Mouse (Mus musculus): ENCODE measurements around the gene Cggbp1. TPM values are rescaled to one million over a fixed set of nuclear protein-coding genes. Genes with fewer than 3 reads are reported as not detected.
"Not testable (repeated sequence)": the region's sequence is repeated elsewhere in the genome, so short reads cannot be mapped to it uniquely, and the experiment has no call there.

Cggbp1 gene
- polyA plus RNA-seq, 1 experiment: 11.7 TPM

- H3K27me3 ChIP-seq (replicated peaks): no peaks in the 10 kb centered on the region
- no peak overlapping the region for H3K4me3 ChIP-seq (replicated peaks)
- TF ChIP-seq FLI1 (IDR thresholded peaks at IDR 0.05; ENCODE audit: low read length) (no peak), GATA1 (IDR thresholded peaks at IDR 0.05; ENCODE audit: borderline replicate concordance, low read length) (no peak)
- H3K36me3 ChIP-seq (replicated peaks; ENCODE audit: low read length): peaks cover 8% of the 10 kb centered on the region
- peaks cover 56% of the 10 kb centered on the region for H3K4me1 ChIP-seq
- H3K9me3 ChIP-seq: no peaks in the 10 kb centered on the region
These were observed 9.4 kb upstream of the Cggbp1 start for GRCm38 (mm10) chr16:64842374-64842729.

GRCm38 (mm10) chr16:64845947-64846346 is 5.8 kb upstream of the Cggbp1 start:
- no peak for TF ChIP-seq GATA1 (IDR thresholded peaks at IDR 0.05; ENCODE audit: borderline replicate concordance, low read length)
- no peak for TF ChIP-seq FLI1 (IDR thresholded peaks at IDR 0.05; ENCODE audit: low read length)
- Histone ChIP-seq H3K9me3 (no peaks in the 10 kb centered on the region), H3K36me3 (replicated peaks; ENCODE audit: low read length) (peaks cover 6% of the 10 kb centered on the region), H3K4me3 (replicated peaks) (no peak overlapping the region), H3K4me1 (peaks cover 45% of the 10 kb centered on the region), H3K27me3 (replicated peaks) (no peaks in the 10 kb centered on the region)

GRCm38 (mm10) chr16:64850287-64851084 is 1.3 kb upstream of the Cggbp1 start:
- Histone ChIP-seq H3K9me3 (no peaks in the 10 kb centered on the region), H3K4me1 (peaks cover 35% of the 10 kb centered on the region), H3K4me3 (replicated peaks) (peak overlapping the region; percentile 99), H3K36me3 (replicated peaks; ENCODE audit: low read length) (peaks cover 29% of the 10 kb centered on the region), H3K27me3 (replicated peaks) (no peaks in the 10 kb centered on the region)
- TF ChIP-seq GATA1 (IDR thresholded peaks at IDR 0.05; ENCODE audit: borderline replicate concordance, low read length) (no peak), FLI1 (IDR thresholded peaks at IDR 0.05; ENCODE audit: low read length) (no peak)

- H3K36me3 ChIP-seq (replicated peaks; ENCODE audit: low read length): peaks cover 32% of the 10 kb centered on the region
- peaks cover 37% of the 10 kb centered on the region for H3K4me1 ChIP-seq
- peak overlapping the region; percentile 99 for H3K4me3 ChIP-seq (replicated peaks)
- no peaks in the 10 kb centered on the region for H3K9me3 ChIP-seq
- TF ChIP-seq FLI1 (IDR thresholded peaks at IDR 0.05; ENCODE audit: low read length) (no peak), GATA1 (IDR thresholded peaks at IDR 0.05; ENCODE audit: borderline replicate concordance, low read length) (no peak)
- no peaks in the 10 kb centered on the region for H3K27me3 ChIP-seq (replicated peaks)
These were observed 672 bp upstream of the Cggbp1 start for GRCm38 (mm10) chr16:64851085-64851562.

GRCm38 (mm10) chr16:64852441-64852871 is 660 bp downstream of the Cggbp1 start:
- TF ChIP-seq GATA1 (IDR thresholded peaks at IDR 0.05; ENCODE audit: borderline replicate concordance, low read length): no peak
- TF ChIP-seq FLI1 (IDR thresholded peaks at IDR 0.05; ENCODE audit: low read length): no peak
- H3K9me3 ChIP-seq: no peaks in the 10 kb centered on the region

GRCm38 (mm10) chr16:64852891-64853290 is 1.1 kb downstream of the Cggbp1 start:
- Histone ChIP-seq H3K36me3 (replicated peaks; ENCODE audit: low read length) (peaks cover 46% of the 10 kb centered on the region), H3K4me1 (peaks cover 28% of the 10 kb centered on the region), H3K9me3 (no peaks in the 10 kb centered on the region), H3K27me3 (replicated peaks) (no peaks in the 10 kb centered on the region), H3K4me3 (replicated peaks) (peak overlapping the region; percentile 99)
- TF ChIP-seq GATA1 (IDR thresholded peaks at IDR 0.05; ENCODE audit: borderline replicate concordance, low read length) (no peak), FLI1 (IDR thresholded peaks at IDR 0.05; ENCODE audit: low read length) (no peak)

More at GRCm38 (mm10) chr16:64852441-64852871, 660 bp downstream of the Cggbp1 start:
- Histone ChIP-seq H3K4me1 (peaks cover 31% of the 10 kb centered on the region), H3K4me3 (replicated peaks) (peak overlapping the region; percentile 99), H3K27me3 (replicated peaks) (no peaks in the 10 kb centered on the region), H3K36me3 (replicated peaks; ENCODE audit: low read length) (peaks cover 42% of the 10 kb centered on the region)

- Histone ChIP-seq H3K36me3 (replicated peaks; ENCODE audit: low read length) (peaks cover 59% of the 10 kb centered on the region), H3K9me3 (no peaks in the 10 kb centered on the region), H3K4me3 (replicated peaks) (no peak overlapping the region), H3K4me1 (peaks cover 23% of the 10 kb centered on the region), H3K27me3 (replicated peaks) (no peaks in the 10 kb centered on the region)
- TF ChIP-seq GATA1 (IDR thresholded peaks at IDR 0.05; ENCODE audit: borderline replicate concordance, low read length): no peak
These were observed 5.2 kb downstream of the Cggbp1 start for GRCm38 (mm10) chr16:64856946-64857345.

GRCm38 (mm10) chr16:64865841-64866240 is 14.0 kb downstream of the Cggbp1 start:
- not testable (repeated sequence) for H3K9me3 ChIP-seq; H3K4me1 ChIP-seq; H3K4me3 ChIP-seq (replicated peaks); H3K27me3 ChIP-seq (replicated peaks); H3K36me3 ChIP-seq (replicated peaks; ENCODE audit: low read length)

GRCm38 (mm10) chr16:64868613-64869012 is 16.8 kb downstream of the Cggbp1 start:
- Histone ChIP-seq H3K4me3 (replicated peaks) (no peak overlapping the region), H3K36me3 (replicated peaks; ENCODE audit: low read length) (no peaks in the 10 kb centered on the region), H3K4me1 (peaks cover 10% of the 10 kb centered on the region), H3K27me3 (replicated peaks) (no peaks in the 10 kb centered on the region), H3K9me3 (no peaks in the 10 kb centered on the region)
- TF ChIP-seq FLI1 (IDR thresholded peaks at IDR 0.05; ENCODE audit: low read length) (no peak), GATA1 (IDR thresholded peaks at IDR 0.05; ENCODE audit: borderline replicate concordance, low read length) (no peak)

- no peaks in the 10 kb centered on the region for H3K27me3 ChIP-seq (replicated peaks)
These were observed 17.8 kb downstream of the Cggbp1 start for GRCm38 (mm10) chr16:64869621-64870020.

More at GRCm38 (mm10) chr16:64869621-64870020, 17.8 kb downstream of the Cggbp1 start:
- Histone ChIP-seq H3K4me1 (peaks cover 10% of the 10 kb centered on the region), H3K4me3 (replicated peaks) (no peak overlapping the region), H3K9me3 (no peaks in the 10 kb centered on the region), H3K36me3 (replicated peaks; ENCODE audit: low read length) (no peaks in the 10 kb centered on the region)
- TF ChIP-seq FLI1 (IDR thresholded peaks at IDR 0.05; ENCODE audit: low read length) (no peak), GATA1 (IDR thresholded peaks at IDR 0.05; ENCODE audit: borderline replicate concordance, low read length) (no peak)

Data from megakaryocyte, embryonic 14.5 days (primary cell).